Mouse (Mus musculus) MEL (cell line): ENCODE data around the gene Gm10354.
"Not testable (repeated sequence)": the region's sequence is repeated elsewhere in the genome, so short reads cannot be mapped to it uniquely, and the experiment has no call there.

Source experiments
- CTCF ChIP-seq, 3 experiments: IDR thresholded peaks in 2 of 3; conservative IDR thresholded peaks in 1 of 3; 2 replicates each; pipeline ENCODE4 v1.5.1; 2011 to 2012; ENCODE audit warnings: low read length in 3 of 3, low read depth in 2 of 3, mild to moderate bottlenecking in 2 of 3, improper control_type of control experiment in 1 of 3, inconsistent platforms in 1 of 3, mixed read lengths in 1 of 3, moderate library complexity in 1 of 3; ENCODE audit not compliant: control insufficient read depth in 1 of 3, insufficient read depth in 1 of 3, poor library complexity in 1 of 3, severe bottlenecking in 1 of 3
- ETS1 ChIP-seq: IDR thresholded peaks from 2 replicates; pipeline ENCODE4 v1.6.1; 2012; ENCODE audit warnings: low read depth, mild to moderate bottlenecking, inconsistent platforms, low read length, improper control_type of control experiment, moderate library complexity
- MAX ChIP-seq: IDR thresholded peaks from 2 replicates; pipeline ENCODE4 v1.6.1; 2011; ENCODE audit warnings: low read length, improper control_type of control experiment
- MXI1 ChIP-seq: IDR thresholded peaks from 2 replicates; pipeline ENCODE4 v1.6.1; 2011; ENCODE audit warnings: mild to moderate bottlenecking, low read depth, low read length, improper control_type of control experiment

DNA sequence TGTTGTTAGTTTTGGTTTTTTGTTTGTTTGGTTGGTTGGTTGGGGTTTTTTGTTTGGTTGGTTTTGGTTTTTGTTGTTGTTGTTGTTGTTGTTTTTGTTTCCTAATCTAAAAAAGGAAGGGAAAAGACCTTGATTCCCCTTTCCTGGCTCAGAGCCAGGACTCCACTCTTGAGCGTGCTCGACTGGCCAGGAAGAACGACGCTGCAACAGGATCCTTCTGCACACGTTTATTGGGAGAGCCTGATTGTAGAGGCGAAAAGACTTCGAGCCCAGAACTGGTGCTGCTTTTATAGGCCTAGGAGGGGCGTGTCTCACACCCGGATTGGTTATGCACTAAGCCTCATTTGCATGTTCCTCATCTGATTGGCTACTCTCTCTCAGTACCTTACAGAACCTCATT is 19.3 kb upstream of the Gm10354 start:
- not testable (repeated sequence) for TF ChIP-seq ETS1; CTCF (IDR thresholded peaks at IDR 0.05 in 2 of 3, conservative IDR thresholded peaks at IDR 0.05 in 1 of 3; ENCODE audit: control insufficient read depth in 1 of 3, insufficient read depth in 1 of 3, low read depth in 2 of 3, low read length in 3 of 3, poor library complexity in 1 of 3, severe bottlenecking in 1 of 3); MXI1; MAX
